Mouse (Mus musculus) heart, postnatal 0 days (tissue): Measurements from ENCODE around the gene Vmn1r1. TPM values are rescaled to one million over a fixed set of nuclear protein-coding genes. Genes with fewer than 3 reads are reported as not detected.

Source experiments
- ATAC-seq: fragments of 200-750 bp; cut with Nextera tagmentation; 2 replicates; pipeline ENCODE4 v1.8.0; 2017; ENCODE audit warnings: low read depth, moderate number of reproducible peaks, moderate library complexity; ENCODE audit not compliant: insufficient read depth
- DNase-seq: peaks from one replicate; pipeline ENCODE4 v3.0.0-alpha.2; 2016; ENCODE audit warnings: low spot score
- H3K27ac ChIP-seq: fragments of 300-500 bp; sonication (generic); 2 replicates; pipeline ENCODE4 v1.5.1; 2014; ENCODE audit warnings: low read depth, mild to moderate bottlenecking
- H3K27me3 ChIP-seq: fragments of 300-500 bp; sonication (generic); 2 replicates; pipeline ENCODE4 v1.6.1; 2014; ENCODE audit warnings: low read length, mixed read lengths; ENCODE audit not compliant: control insufficient read depth, insufficient read depth
- H3K36me3 ChIP-seq: fragments of 300-500 bp; sonication (generic); replicated peaks from 2 replicates; pipeline ENCODE4 v1.6.1; 2014; ENCODE audit warnings: low read length, mixed read lengths; ENCODE audit not compliant: control insufficient read depth, insufficient read depth
- H3K4me1 ChIP-seq: fragments of 300-500 bp; sonication (generic); 2 replicates; pipeline ENCODE4 v1.6.1; 2014; ENCODE audit warnings: antibody characterized with exemption; ENCODE audit not compliant: control insufficient read depth, insufficient read depth
- H3K4me2 ChIP-seq: fragments of 300-500 bp; sonication (generic); 2 replicates; pipeline ENCODE4 v1.6.1; 2014; ENCODE audit warnings: low read depth, mild to moderate bottlenecking, low read length, moderate library complexity
- H3K4me3 ChIP-seq: fragments of 300-500 bp; sonication (generic); 2 replicates; pipeline ENCODE4 v1.5.1; 2014; ENCODE audit warnings: low read depth, low read length
- H3K9ac ChIP-seq: fragments of 300-500 bp; sonication (generic); replicated peaks from 2 replicates; pipeline ENCODE4 v1.6.1; 2014; ENCODE audit warnings: low read depth, low read length, mixed read lengths
- H3K9me3 ChIP-seq: fragments of 300-500 bp; sonication (generic); replicated peaks from 2 replicates; pipeline ENCODE4 v1.6.1; 2016; ENCODE audit warnings: low read length; ENCODE audit not compliant: control insufficient read depth
- CTCF ChIP-seq: IDR thresholded peaks from 2 replicates; pipeline ENCODE4 v1.5.1; 2016; ENCODE audit warnings: antibody characterized with exemption, control low read depth, low read depth
- EP300 ChIP-seq: IDR thresholded peaks from 2 replicates; pipeline ENCODE4 v1.6.1; 2016; ENCODE audit warnings: antibody characterized with exemption, low read depth
- WGBS: fragments of 180-500 bp; shearing (Covaris S2); extraction: QIAGEN DNeasy Blood & Tissue Kit; methylation state at CpG from one replicate; pipeline ENCODE4 v1.1.7; 2014; 5-methylcytosine and 5-hydroxymethylcytosine counted together
- polyA plus RNA-seq: library from polyadenylated mRNA; unstranded; fragments of >200 nt; fragmentation: Nextera tagmentation; extraction: Ambion mirVana; gene quantifications from 2 replicates; pipeline ENCODE4 v1.2.1, GENCODE M21; 2015
- total RNA-seq: library from RNA; depleted of rRNA; stranded (reverse); fragments of >200 nt; gene quantifications from 2 replicates; pipeline ENCODE4 v1.2.3, GENCODE M21; 2014; ENCODE audit warnings: low replicate concordance; rRNA removed

The Vmn1r1 gene
- total and polyA plus RNA-seq, 2 experiments from 2014 or later: not detected

- DNase-seq (no peak), ATAC-seq (no peak)
- Histone ChIP-seq H3K27ac (no peak overlapping the region), H3K9me3 (no peaks in the 10 kb centered on the region), H3K9ac (no peak overlapping the region), H3K27me3 (no peaks in the 10 kb centered on the region), H3K4me1 (peaks cover 10% of the 10 kb centered on the region), H3K4me3 (no peak overlapping the region), H3K4me2 (no peak overlapping the region), H3K36me3 (no peaks in the 10 kb centered on the region)
- WGBS: 58% methylated on average over 3 of the region's 3 CpGs
- TF ChIP-seq CTCF (no peak), EP300 (no peak)
Observed at GRCm38 (mm10) chr1:182105023-182105422, 59.3 kb downstream of the Vmn1r1 start.

Other genes starting within 250 kb of the Vmn1r1 start
- 69.3 and 77.9 TPM in 2 replicates for gene Enah, start 144.5 kb downstream of the Vmn1r1 start, total RNA-seq
- 10.3 and 13.2 TPM in 2 replicates for gene Enah, start 144.5 kb downstream of the Vmn1r1 start, polyA plus RNA-seq
- gene Srp9, start 39.7 kb downstream of the Vmn1r1 start, total RNA-seq: 62.5 and 65.0 TPM in 2 replicates
- gene Srp9, start 39.7 kb downstream of the Vmn1r1 start, polyA plus RNA-seq: 147 and 155 TPM in 2 replicates
- 214 and 218 TPM in 2 replicates for gene Degs1, start 118.3 kb upstream of the Vmn1r1 start, total RNA-seq
- gene Degs1, start 118.3 kb upstream of the Vmn1r1 start, polyA plus RNA-seq: 188 and 190 TPM in 2 replicates
- gene Fbxo28, start 177.1 kb upstream of the Vmn1r1 start, total RNA-seq: 12.2 and 27.9 TPM in 2 replicates
- gene Fbxo28, start 177.1 kb upstream of the Vmn1r1 start, polyA plus RNA-seq: 7.2 and 7.7 TPM in 2 replicates
- gene Trp53bp2, start 244.7 kb upstream of the Vmn1r1 start, total RNA-seq: 13.6 and 31.9 TPM in 2 replicates
- 7.4 and 8.3 TPM in 2 replicates for gene Trp53bp2, start 244.7 kb upstream of the Vmn1r1 start, polyA plus RNA-seq